Mouse (Mus musculus) embryonic fibroblast, embryonic 13.5 days (primary cell): ENCODE measurements around the gene Gucy2d. TPM values are rescaled to one million over a fixed set of nuclear protein-coding genes. Genes with fewer than 3 reads are reported as not detected.

Source experiments
- H3K27ac ChIP-seq: 2 replicates; pipeline ENCODE4 v1.5.1; 2012; ENCODE audit warnings: low read length, control low read depth, inconsistent platforms; ENCODE audit not compliant: insufficient read depth
- H3K4me1 ChIP-seq: 2 replicates; pipeline ENCODE4 v1.6.1; 2011; ENCODE audit warnings: low read length; ENCODE audit not compliant: control insufficient read depth, insufficient read depth
- H3K4me3 ChIP-seq: 2 replicates; pipeline ENCODE4 v1.5.1; 2011; ENCODE audit warnings: mild to moderate bottlenecking, control low read depth, low read length; ENCODE audit not compliant: insufficient read depth
- CTCF ChIP-seq: IDR thresholded peaks from 2 replicates; pipeline ENCODE4 v1.5.1; 2011; ENCODE audit warnings: mild to moderate bottlenecking, control low read depth, low read length, moderate library complexity, borderline replicate concordance; ENCODE audit not compliant: insufficient read depth
- POLR2A ChIP-seq: IDR thresholded peaks from 2 replicates; pipeline ENCODE4 v1.6.1; 2011; ENCODE audit warnings: low read depth, mild to moderate bottlenecking, control low read depth, low read length, moderate library complexity
- polyA plus RNA-seq: library from polyadenylated mRNA; stranded (reverse); fragments of >200 nt; gene quantifications from 2 replicates; pipeline ENCODE4 v1.2.4, GENCODE M21; 2011; ENCODE audit warnings: low read depth; ENCODE audit not compliant: missing spikeins, insufficient read length

The Gucy2d gene
- polyA plus RNA-seq, 1 experiment, result not detected

DNA sequence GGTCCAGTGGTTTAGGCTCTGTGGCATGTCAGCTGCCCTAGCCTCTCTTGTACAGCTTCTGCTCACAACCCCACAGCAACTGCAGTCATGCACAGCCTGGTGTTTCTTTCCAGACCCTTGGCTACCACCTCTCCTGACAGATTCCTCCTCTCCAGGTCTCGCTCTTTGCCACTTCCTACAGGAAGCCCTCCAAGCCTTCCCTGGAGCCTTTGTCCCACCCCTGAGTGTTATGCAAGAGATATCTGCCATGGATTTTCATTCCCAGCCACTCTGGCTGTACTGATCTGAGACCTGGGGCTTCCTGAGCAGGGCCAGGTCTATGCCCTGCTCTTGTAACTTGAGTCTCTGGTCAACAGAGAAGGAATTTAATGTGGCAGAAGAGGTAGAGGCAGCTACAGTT, 40.3 kb downstream of the Gucy2d start:
- Histone ChIP-seq H3K27ac (no peak overlapping the region), H3K4me3 (no peak overlapping the region), H3K4me1 (peaks cover 8% of the 10 kb centered on the region; the same call in 1 of the 2 replicates)
- TF ChIP-seq CTCF, result no peak
- TF ChIP-seq POLR2A, result no peak

GRCm38 (mm10) chr7:98481066-98481734, 41.0 kb downstream of the Gucy2d start:
- Histone ChIP-seq H3K4me1 (peaks cover 15% of the 10 kb centered on the region), H3K4me3 (no peak overlapping the region), H3K27ac (no peak overlapping the region)
- TF ChIP-seq CTCF (peak; percentile 84), POLR2A (no peak)

DNA sequence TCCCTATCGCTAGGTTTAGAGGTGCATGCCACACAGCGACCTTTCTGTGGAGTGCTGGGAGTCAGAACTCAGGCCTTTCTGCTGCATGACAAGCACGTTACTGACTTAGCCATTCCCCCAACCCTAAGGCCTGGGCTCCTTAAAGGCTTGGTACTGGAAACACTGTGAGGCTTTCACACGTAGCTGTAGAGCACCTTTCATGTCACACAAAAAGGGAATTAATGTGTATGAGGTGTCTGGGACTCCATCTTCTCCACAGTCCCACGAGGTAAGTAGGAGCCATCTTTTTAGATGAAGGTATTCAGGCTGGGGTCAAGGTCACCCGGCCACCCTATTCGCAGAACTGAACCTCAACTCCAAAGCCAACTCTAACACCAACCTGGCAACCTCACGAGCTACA, 41.6 kb downstream of the Gucy2d start:
- Histone ChIP-seq H3K4me1 (peaks cover 16% of the 10 kb centered on the region), H3K4me3 (no peak overlapping the region), H3K27ac (0 out of 2 replicates have a peak overlapping the region, but pooled peaks have one; percentile 12)
- TF ChIP-seq POLR2A (no peak), CTCF (no peak)

GRCm38 (mm10) chr7:98482551-98483267, 42.5 kb downstream of the Gucy2d start:
- no peak overlapping the region for H3K4me3 ChIP-seq
- peak overlapping the region; percentile 27 for H3K27ac ChIP-seq
- TF ChIP-seq POLR2A (0 out of 2 replicates have a peak, but pooled peaks have one; percentile 11), CTCF (no peak)
- H3K4me1 ChIP-seq, result peaks cover 16% of the 10 kb centered on the region

GRCm38 (mm10) chr7:98483268-98483607, 43.0 kb downstream of the Gucy2d start:
- peak overlapping the region; percentile 27 for H3K27ac ChIP-seq
- TF ChIP-seq POLR2A (no peak), CTCF (no peak)
- H3K4me3 ChIP-seq, result no peak overlapping the region
- H3K4me1 ChIP-seq, result peaks cover 16% of the 10 kb centered on the region

DNA sequence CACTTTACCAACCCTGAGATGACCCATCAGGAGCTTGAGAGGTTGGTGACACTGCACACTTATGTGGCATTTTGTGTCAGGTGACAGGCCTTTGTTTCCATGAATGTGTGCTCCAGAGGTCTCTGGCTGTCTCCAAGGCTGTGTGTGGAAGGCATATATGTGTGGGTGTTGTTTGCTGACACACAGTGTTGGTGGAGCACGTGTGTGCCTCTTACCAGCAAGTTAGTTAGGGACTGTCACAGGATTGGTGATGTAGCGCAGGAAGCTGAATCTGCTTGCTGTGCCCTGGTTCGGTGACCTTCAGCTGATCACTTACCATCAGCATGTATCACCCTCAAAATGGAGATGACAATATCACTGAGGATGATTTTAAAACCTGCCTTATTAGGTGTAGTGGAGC, 44.7 kb downstream of the Gucy2d start:
- Histone ChIP-seq H3K4me3 (no peak overlapping the region), H3K4me1 (peaks cover 16% of the 10 kb centered on the region), H3K27ac (no peak overlapping the region)
- no peak for TF ChIP-seq POLR2A
- TF ChIP-seq CTCF, result no peak

- TF ChIP-seq POLR2A (no peak), CTCF (no peak)
- H3K4me3 ChIP-seq, result no peak overlapping the region
Observed at GRCm38 (mm10) chr7:98485508-98485907, 45.3 kb downstream of the Gucy2d start.

GRCm38 (mm10) chr7:98486471-98486917, 46.3 kb downstream of the Gucy2d start:
- peaks cover 16% of the 10 kb centered on the region for H3K4me1 ChIP-seq
- no peak for TF ChIP-seq POLR2A
- TF ChIP-seq CTCF, result no peak
- no peak overlapping the region for H3K27ac ChIP-seq
- no peak overlapping the region for H3K4me3 ChIP-seq

More at GRCm38 (mm10) chr7:98485508-98485907, 45.3 kb downstream of the Gucy2d start:
- Histone ChIP-seq H3K27ac (peak overlapping the region; percentile 45), H3K4me1 (peaks cover 16% of the 10 kb centered on the region)

- H3K4me3 ChIP-seq, result no peak overlapping the region
- H3K27ac ChIP-seq, result no peak overlapping the region
- TF ChIP-seq CTCF (no peak), POLR2A (no peak)
- peaks cover 16% of the 10 kb centered on the region for H3K4me1 ChIP-seq
Observed at GRCm38 (mm10) chr7:98487202-98487980, 47.2 kb downstream of the Gucy2d start.
